Mouse (Mus musculus) CH12.LX (cell line): ENCODE data around the gene Shisal2b. TPM values are rescaled to one million over a fixed set of nuclear protein-coding genes. Genes with fewer than 3 reads are reported as not detected.

Source experiments
- DNase-seq: peaks from one replicate; pipeline ENCODE4 v3.0.0-alpha.2; 2013; ENCODE audit errors: extremely low read depth
- H3K27ac ChIP-seq: 2 replicates; pipeline ENCODE4 v1.5.1; 2012; ENCODE audit warnings: low read depth, mild to moderate bottlenecking, control low read depth, moderate library complexity; ENCODE audit not compliant: insufficient read depth
- H3K27me3 ChIP-seq: replicated peaks from 2 replicates; pipeline ENCODE3; 2012; ENCODE audit warnings: inconsistent platforms
- H3K36me3 ChIP-seq, 2 experiments: replicated peaks in 1 of 2; 2 replicates each; pipeline versions ENCODE3 to v1.6.1; 2012; ENCODE audit warnings: inconsistent platforms in 1 of 2, low read length in 1 of 2, mild to moderate bottlenecking in 1 of 2, mixed read lengths in 1 of 2, moderate library complexity in 1 of 2; ENCODE audit not compliant: control insufficient read depth in 1 of 2, insufficient read depth in 1 of 2
- H3K4me1 ChIP-seq, 2 experiments: 2 replicates each; pipeline ENCODE4 v1.6.1; 2012; ENCODE audit warnings: inconsistent platforms in 1 of 2, moderate library complexity in 1 of 2; ENCODE audit not compliant: insufficient read depth in 2 of 2, control insufficient read depth in 1 of 2
- H3K4me2 ChIP-seq: 2 replicates; pipeline ENCODE4 v1.6.1; 2012; ENCODE audit warnings: low read depth, mild to moderate bottlenecking, control low read depth; ENCODE audit not compliant: poor library complexity, insufficient read depth, severe bottlenecking
- H3K4me3 ChIP-seq, 3 experiments: fragments of 150-350 bp in 1 of 3; sonication (generic) in 1 of 3; replicated peaks in 1 of 3; 2 replicates each; pipeline versions ENCODE3 to v1.5.1; 2011 to 2012; ENCODE audit warnings: low read depth in 2 of 3, low read length in 2 of 3, mild to moderate bottlenecking in 2 of 3, moderate library complexity in 2 of 3, control low read depth in 1 of 3, improper control_type of control experiment in 1 of 3, inconsistent platforms in 1 of 3, mixed read lengths in 1 of 3; ENCODE audit not compliant: poor library complexity in 1 of 3
- H3K79me2 ChIP-seq: replicated peaks from 2 replicates; pipeline ENCODE4 v1.6.1; 2012; ENCODE audit warnings: mild to moderate bottlenecking, moderate library complexity; ENCODE audit not compliant: control insufficient read depth, poor library complexity, insufficient read depth, severe bottlenecking; ENCODE audit errors: extremely low read depth
- H3K9ac ChIP-seq: 2 replicates; pipeline ENCODE4 v1.6.1; 2012; ENCODE audit warnings: low read depth, mild to moderate bottlenecking, control low read depth, moderate library complexity; ENCODE audit not compliant: insufficient read depth
- H3K9me3 ChIP-seq: replicated peaks from 2 replicates; pipeline ENCODE3; 2012; ENCODE audit warnings: low read length, inconsistent platforms, mixed read lengths
- CHD2 ChIP-seq: IDR thresholded peaks from 2 replicates; pipeline ENCODE4 v1.6.1; 2011; ENCODE audit warnings: low read length, improper control_type of control experiment
- E2F4 ChIP-seq: IDR thresholded peaks from 2 replicates; pipeline ENCODE4 v1.6.1; 2011; ENCODE audit warnings: low read depth, low read length, improper control_type of control experiment; ENCODE audit not compliant: insufficient replicate concordance
- GABPA ChIP-seq: IDR thresholded peaks from 2 replicates; pipeline ENCODE4 v1.6.1; 2012; ENCODE audit warnings: low read depth, low read length, improper control_type of control experiment, inconsistent platforms; ENCODE audit not compliant: insufficient replicate concordance
- KAT2A ChIP-seq: IDR thresholded peaks from 2 replicates; pipeline ENCODE4 v1.6.1; 2012; ENCODE audit warnings: low read length, improper control_type of control experiment, inconsistent platforms; ENCODE audit not compliant: insufficient replicate concordance
- MAFK ChIP-seq: IDR thresholded peaks from 2 replicates; pipeline ENCODE4 v1.6.1; 2011; ENCODE audit warnings: low read length, improper control_type of control experiment; ENCODE audit not compliant: insufficient replicate concordance
- MEF2A ChIP-seq: IDR thresholded peaks from 2 replicates; pipeline ENCODE4 v1.6.1; 2014; ENCODE audit warnings: low read depth, mild to moderate bottlenecking, inconsistent platforms, low read length, improper control_type of control experiment, borderline replicate concordance
- MXI1 ChIP-seq: IDR thresholded peaks from 2 replicates; pipeline ENCODE4 v1.6.1; 2011; ENCODE audit warnings: mild to moderate bottlenecking, low read depth, low read length, improper control_type of control experiment
- NELFE ChIP-seq: IDR thresholded peaks from 2 replicates; pipeline ENCODE4 v1.6.1; 2011; ENCODE audit warnings: low read depth, low read length, improper control_type of control experiment
- PAX5 ChIP-seq: IDR thresholded peaks from 2 replicates; pipeline ENCODE4 v1.6.1; 2012; ENCODE audit warnings: low read length, inconsistent platforms, mixed read lengths
- POLR2A ChIP-seq: IDR thresholded peaks from 2 replicates; pipeline ENCODE4 v1.6.1; 2011; ENCODE audit warnings: low read depth, mild to moderate bottlenecking, improper control_type of control experiment, low read length
- RAD21 ChIP-seq: IDR thresholded peaks from 2 replicates; pipeline ENCODE4 v1.6.1; 2011; ENCODE audit warnings: low read depth, mild to moderate bottlenecking, low read length, improper control_type of control experiment, moderate library complexity
- SMC3 ChIP-seq: IDR thresholded peaks from 2 replicates; pipeline ENCODE4 v1.6.1; 2011; ENCODE audit warnings: low read depth, low read length, improper control_type of control experiment
- UBTF ChIP-seq: IDR thresholded peaks from 2 replicates; pipeline ENCODE4 v1.6.1; 2012; ENCODE audit warnings: low read depth, mild to moderate bottlenecking, inconsistent platforms, low read length, improper control_type of control experiment, moderate library complexity
- USF1 ChIP-seq: IDR thresholded peaks from 2 replicates; pipeline ENCODE4 v1.6.1; 2014; ENCODE audit warnings: low read depth, mild to moderate bottlenecking, inconsistent platforms, low read length, improper control_type of control experiment
- USF2 ChIP-seq: conservative IDR thresholded peaks from 2 replicates; pipeline ENCODE4 v1.6.1; 2011; ENCODE audit warnings: low read depth, low read length, improper control_type of control experiment
- ZMIZ1 ChIP-seq: IDR thresholded peaks from 2 replicates; pipeline ENCODE4 v1.6.1; 2012; ENCODE audit warnings: low read depth, mild to moderate bottlenecking, inconsistent platforms, low read length, improper control_type of control experiment
- ZNF384 ChIP-seq: IDR thresholded peaks from 2 replicates; pipeline ENCODE4 v1.6.1; 2012; ENCODE audit warnings: low read depth, low read length, improper control_type of control experiment, inconsistent platforms
- dilution Hi-C: fragments of 300-500 bp; cut with MboI; formaldehyde crosslinking; loops from 2 replicates; pipeline ENCODE4 v1.14.3; 2020; ENCODE audit warnings: low sequenced_read_pairs; ENCODE audit not compliant: extremely low pct_unique_long_range_greater_than_20kb, extremely low pct_ligation_motif_present
- in situ Hi-C: fragments of 300-500 bp; cut with MboI; formaldehyde crosslinking; loops from 3 replicates; pipeline ENCODE4 v1.14.3; 2019; ENCODE audit warnings: low sequenced_read_pairs, low pct_ligation_motif_present, low pct_unique_long_range_greater_than_20kb, mixed read lengths
- polyA plus RNA-seq: library from polyadenylated mRNA; unstranded; fragments of >175 nt; gene quantifications from 2 replicates; pipeline ENCODE4 v1.2.1, GENCODE M21; 2012; ENCODE audit warnings: low read depth; ENCODE audit not compliant: insufficient read length
- total RNA-seq, 2 experiments: library from RNA; depleted of rRNA; stranded (reverse); fragments of 300-350 nt in 1 of 2; fragments of >200 nt in 1 of 2; gene quantifications; 2 replicates each; pipeline ENCODE4 v1.2.3; 2012 to 2014

Gene Shisal2b
- total and polyA plus RNA-seq, 3 experiments = 0.17 TPM; not detected in 2

DNA sequence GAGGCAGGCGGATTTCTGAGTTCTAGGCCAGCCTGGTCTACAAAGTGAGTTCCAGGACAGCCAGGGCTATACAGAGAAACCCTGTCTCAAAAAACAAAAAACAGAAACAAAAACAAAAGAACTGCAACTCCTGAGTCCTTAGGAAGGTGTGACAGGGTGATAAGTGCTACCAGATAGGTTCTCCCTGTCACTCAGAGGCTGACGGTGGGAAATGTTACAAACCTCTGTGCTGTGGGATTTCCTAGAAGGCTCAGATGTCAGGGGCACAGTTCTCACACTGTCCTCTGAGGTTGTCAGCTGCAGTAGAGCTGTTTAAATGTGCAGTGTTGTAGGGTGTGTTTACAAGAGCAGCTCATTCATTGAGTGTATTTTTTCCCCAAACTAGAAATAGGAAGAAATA lies 38.2 kb downstream of the Shisal2b start:
- no peak overlapping the region for H3K9ac ChIP-seq
- peaks cover 0 to 65% of the 10 kb centered on the region in 2 experiments; a peak in 3 of 4 replicates for H3K4me1 ChIP-seq
- no peak overlapping the region for H3K27ac ChIP-seq
- peaks cover 2% of the 10 kb centered on the region for H3K79me2 ChIP-seq
- TF ChIP-seq MEF2A (no peak), ZNF384 (no peak), POLR2A (no peak)
- peaks cover 21 to 52% of the 10 kb centered on the region in 2 experiments for H3K36me3 ChIP-seq
- dilution Hi-C loops = no loop called here
- in situ Hi-C loops = no loop called here
- H3K4me3 ChIP-seq = no peak overlapping the region
- no peaks in the 10 kb centered on the region for H3K27me3 ChIP-seq
- H3K9me3 ChIP-seq = peaks cover 18% of the 10 kb centered on the region
- DNase-seq = no peak
- H3K4me2 ChIP-seq = no peak overlapping the region

GRCm38 (mm10) chr13:104822411-104822838 lies 41.3 kb downstream of the Shisal2b start:
- H3K79me2 ChIP-seq = peaks cover 16% of the 10 kb centered on the region
- no peak for DNase-seq
- H3K4me3 ChIP-seq = no peak overlapping the region
- H3K4me1 ChIP-seq = peaks cover 5 to 74% of the 10 kb centered on the region in 2 experiments; a peak in 3 of 4 replicates
- no peaks in the 10 kb centered on the region for H3K27me3 ChIP-seq
- no peak overlapping the region for H3K4me2 ChIP-seq
- no peak overlapping the region for H3K27ac ChIP-seq
- in situ Hi-C loops = no loop called here
- TF ChIP-seq USF2 (no peak), PAX5 (no peak), USF1 (no peak), NELFE (no peak), KAT2A (no peak), ZNF384 (no peak), ZMIZ1 (no peak), SMC3 (no peak), UBTF (no peak), CHD2 (no peak), MXI1 (no peak), E2F4 (no peak), RAD21 (no peak), MAFK (no peak), GABPA (no peak)
- H3K9me3 ChIP-seq = peaks cover 5% of the 10 kb centered on the region
- dilution Hi-C loops = no loop called here
- peaks cover 8 to 46% of the 10 kb centered on the region in 2 experiments for H3K36me3 ChIP-seq
- H3K9ac ChIP-seq = no peak overlapping the region
